Mouse (Mus musculus) midbrain, embryonic 13.5 days (tissue): ENCODE results near the gene Fstl3. TPM values are rescaled to one million over a fixed set of nuclear protein-coding genes. Genes with fewer than 3 reads are reported as not detected.

Experiments used
- ATAC-seq: fragments of 200-750 bp; cut with Nextera tagmentation; 2 replicates; pipeline ENCODE4 v1.8.0; 2017; ENCODE audit warnings: mild to moderate bottlenecking, moderate TSS enrichment, moderate library complexity
- H3K27ac ChIP-seq: fragments of 300-500 bp; sonication (generic); 2 replicates; pipeline ENCODE4 v1.5.1; 2015; ENCODE audit warnings: inconsistent platforms, mild to moderate bottlenecking, moderate library complexity
- H3K27me3 ChIP-seq: fragments of 300-500 bp; sonication (generic); 2 replicates; pipeline ENCODE4 v1.6.1; 2015; ENCODE audit warnings: mild to moderate bottlenecking, inconsistent platforms
- H3K36me3 ChIP-seq: fragments of 300-500 bp; sonication (generic); 2 replicates; pipeline ENCODE4 v1.6.1; 2015; ENCODE audit warnings: mild to moderate bottlenecking, inconsistent platforms
- H3K4me1 ChIP-seq: fragments of 300-500 bp; sonication (generic); replicated peaks from 2 replicates; pipeline ENCODE4 v1.6.1; 2015; ENCODE audit warnings: inconsistent platforms
- H3K4me2 ChIP-seq: fragments of 300-500 bp; sonication (generic); replicated peaks from 2 replicates; pipeline ENCODE4 v1.6.1; 2015; ENCODE audit warnings: moderate library complexity, mild to moderate bottlenecking, inconsistent platforms
- H3K4me3 ChIP-seq: fragments of 300-500 bp; sonication (generic); replicated peaks from 2 replicates; pipeline ENCODE4 v1.5.1; 2015; ENCODE audit warnings: mild to moderate bottlenecking, inconsistent platforms
- H3K9ac ChIP-seq: fragments of 300-500 bp; sonication (generic); replicated peaks from 2 replicates; pipeline ENCODE4 v1.6.1; 2015; ENCODE audit warnings: mild to moderate bottlenecking, inconsistent platforms
- H3K9me3 ChIP-seq: fragments of 300-500 bp; sonication (generic); 2 replicates; pipeline ENCODE4 v1.6.1; 2016; ENCODE audit warnings: mild to moderate bottlenecking, inconsistent platforms
- WGBS: fragments of 180-500 bp; shearing (Covaris S2); methylation state at CpG from one replicate; pipeline ENCODE4 v1.1.7; 2015; 5-methylcytosine and 5-hydroxymethylcytosine counted together
- polyA plus RNA-seq: library from polyadenylated mRNA; unstranded; fragments of >200 nt; fragmentation: Nextera tagmentation; extraction: Ambion mirVana; gene quantifications from 2 replicates; pipeline ENCODE4 v1.2.1, GENCODE M21; 2015

Gene Fstl3
- polyA plus RNA-seq, 1 experiment from 2014 or later: 1.1 TPM

DNA sequence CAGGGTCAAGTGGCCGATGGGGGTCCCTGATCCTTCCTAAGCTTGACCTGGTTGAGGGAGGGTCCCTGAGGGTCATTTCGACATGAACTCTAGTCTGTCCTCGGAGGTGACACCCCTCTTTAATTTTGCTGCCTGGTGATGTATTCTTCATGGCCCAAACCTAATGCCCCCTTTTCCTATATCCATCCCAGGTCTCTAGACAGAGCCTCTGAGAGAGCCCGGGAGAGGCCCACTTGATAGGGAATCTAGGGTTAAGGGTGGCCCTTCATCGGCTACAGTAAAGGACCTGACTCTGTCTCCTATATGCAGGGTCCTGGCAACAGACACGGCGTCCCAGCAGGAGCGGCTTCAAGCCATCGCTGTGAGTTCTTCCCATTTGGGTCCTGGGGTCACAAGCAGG is 29.3 kb downstream of the Fstl3 start:
- Histone ChIP-seq H3K9ac (no peak overlapping the region), H3K27ac (peak overlapping the region; percentile 40; the same call in 1 of the 2 replicates), H3K9me3 (no peaks in the 10 kb centered on the region), H3K4me3 (no peak overlapping the region), H3K36me3 (peaks cover 40% of the 10 kb centered on the region), H3K4me2 (no peak overlapping the region), H3K27me3 (no peaks in the 10 kb centered on the region), H3K4me1 (peaks cover 68% of the 10 kb centered on the region)
- ATAC-seq: no peak
- WGBS: 94% methylated on average over 9 of the region's 9 CpGs

DNA sequence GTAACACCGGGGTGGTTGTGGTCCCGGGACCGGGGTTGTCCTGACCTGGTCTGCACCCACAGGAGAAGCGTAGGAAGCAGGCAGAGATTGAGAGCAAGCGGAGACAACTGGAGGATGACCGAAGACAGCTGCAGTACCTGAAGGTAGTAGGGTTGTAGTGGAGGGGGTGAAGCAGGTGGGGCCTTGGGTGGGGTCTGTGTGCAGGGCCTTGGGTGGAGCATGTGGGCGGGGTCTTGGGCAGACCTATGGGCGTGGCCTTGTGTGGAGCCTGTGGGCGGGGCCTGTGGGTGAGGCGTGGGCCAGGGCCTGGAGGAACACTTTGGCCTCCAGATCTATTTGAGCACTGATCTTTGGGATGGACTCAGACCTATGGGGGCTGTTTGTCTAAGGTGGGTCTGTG is 29.9 kb downstream of the Fstl3 start:
- Histone ChIP-seq H3K9me3 (no peaks in the 10 kb centered on the region), H3K27ac (peak overlapping the region; percentile 70; the same call in 1 of the 2 replicates), H3K4me1 (peaks cover 62% of the 10 kb centered on the region), H3K9ac (no peak overlapping the region; the same call in 1 of the 2 replicates), H3K36me3 (peaks cover 46% of the 10 kb centered on the region), H3K4me3 (no peak overlapping the region), H3K27me3 (no peaks in the 10 kb centered on the region), H3K4me2 (no peak overlapping the region)
- 83% methylated on average over 10 of the region's 10 CpGs for WGBS
- ATAC-seq: no peak

DNA sequence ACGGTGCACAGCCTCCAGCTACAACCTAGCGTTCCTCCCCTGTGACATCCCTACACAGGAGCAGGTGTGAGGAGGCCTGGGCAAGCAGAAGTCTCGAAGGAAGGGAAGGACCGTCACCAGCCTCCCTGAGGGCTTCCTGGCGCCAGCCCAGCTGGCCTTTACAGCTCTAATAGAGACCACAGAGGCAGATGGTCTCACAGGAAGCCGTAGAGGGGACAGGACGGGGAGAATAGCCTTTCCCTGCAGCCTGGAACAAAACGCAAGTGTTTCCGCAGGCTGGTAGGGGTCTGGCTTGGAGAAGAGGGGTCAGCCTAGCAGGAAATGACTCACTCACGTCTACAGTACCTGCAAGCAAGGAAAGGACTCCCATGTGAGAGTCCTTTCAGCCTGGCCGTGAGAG is 30.8 kb downstream of the Fstl3 start:
- ATAC-seq: no peak
- H3K9ac ChIP-seq: peak overlapping the region; percentile 20; the same call in 1 of the 2 replicates
- peak overlapping the region; percentile 70 for H3K27ac ChIP-seq
- WGBS: 52% methylated on average over 11 of the region's 11 CpGs
- H3K36me3 ChIP-seq: peaks cover 51% of the 10 kb centered on the region
- no peaks in the 10 kb centered on the region for H3K27me3 ChIP-seq
- no peak overlapping the region for H3K4me3 ChIP-seq
- no peak overlapping the region for H3K4me2 ChIP-seq
- H3K4me1 ChIP-seq: peaks cover 53% of the 10 kb centered on the region
- H3K9me3 ChIP-seq: no peaks in the 10 kb centered on the region

- Histone ChIP-seq H3K27me3 (no peaks in the 10 kb centered on the region), H3K9ac (no peak overlapping the region), H3K4me3 (no peak overlapping the region), H3K9me3 (no peaks in the 10 kb centered on the region), H3K4me1 (peaks cover 44% of the 10 kb centered on the region), H3K36me3 (peaks cover 51% of the 10 kb centered on the region), H3K27ac (0 out of 2 replicates have a peak overlapping the region, but pooled peaks have one; percentile 70), H3K4me2 (no peak overlapping the region)
- 88% methylated on average over 11 of the region's 11 CpGs for WGBS
- no peak for ATAC-seq
Measured at GRCm38 (mm10) chr10:79808728-79809127, 31.7 kb downstream of the Fstl3 start.

DNA sequence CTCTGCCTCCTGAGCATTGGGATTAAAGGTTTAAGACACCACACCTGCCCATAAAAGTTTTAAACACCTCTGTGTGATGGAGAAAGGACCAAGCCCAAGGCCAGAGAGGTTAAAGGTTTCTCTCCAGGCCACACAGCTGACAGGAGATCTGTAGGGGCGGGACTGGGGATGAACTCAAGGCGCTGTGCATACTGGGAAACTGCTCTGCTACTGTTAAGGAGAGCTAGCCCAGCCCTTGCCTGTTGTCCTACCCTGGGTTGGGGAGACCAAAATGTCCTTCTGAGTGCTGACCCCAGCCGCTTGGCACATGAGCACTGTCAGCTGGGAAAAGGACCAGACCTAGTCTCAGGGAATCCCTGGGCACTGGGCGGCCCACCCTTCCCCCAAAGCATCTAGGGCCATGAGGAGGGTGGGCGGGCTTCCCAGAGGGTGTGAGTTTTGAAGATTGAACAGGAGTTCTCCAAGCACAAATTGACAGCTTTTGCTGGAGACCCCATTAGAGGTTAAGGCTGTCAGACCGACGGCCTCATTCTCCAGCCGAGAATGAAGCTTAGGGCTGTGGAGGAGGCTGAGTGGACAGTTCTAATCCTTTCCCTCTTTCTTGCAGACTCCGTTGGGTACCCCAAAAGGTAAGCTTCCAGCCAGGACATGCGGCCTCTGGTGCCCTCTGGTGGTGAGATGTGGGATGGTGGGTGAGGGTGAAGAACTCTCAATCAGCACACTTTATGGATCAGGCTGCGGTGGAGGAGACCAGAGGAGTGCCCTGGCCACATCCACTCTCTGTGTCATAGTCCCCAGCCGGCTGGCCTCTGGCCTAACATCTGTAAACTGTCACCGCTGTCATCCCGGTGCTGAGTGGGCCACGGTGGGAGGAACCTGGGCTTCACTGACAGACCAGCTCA is 34.9 kb downstream of the Fstl3 start:
- no peaks in the 10 kb centered on the region for H3K9me3 ChIP-seq
- WGBS: 23% methylated on average over 15 of the region's 15 CpGs
- H3K36me3 ChIP-seq: peaks cover 74% of the 10 kb centered on the region
- peaks cover 16% of the 10 kb centered on the region for H3K4me1 ChIP-seq
- no peak overlapping the region for H3K9ac ChIP-seq
- H3K27me3 ChIP-seq: no peaks in the 10 kb centered on the region
- no peak overlapping the region for H3K4me2 ChIP-seq
- peak; percentile 53 for ATAC-seq
- peak overlapping the region; percentile 51 for H3K27ac ChIP-seq
- H3K4me3 ChIP-seq: no peak overlapping the region

DNA sequence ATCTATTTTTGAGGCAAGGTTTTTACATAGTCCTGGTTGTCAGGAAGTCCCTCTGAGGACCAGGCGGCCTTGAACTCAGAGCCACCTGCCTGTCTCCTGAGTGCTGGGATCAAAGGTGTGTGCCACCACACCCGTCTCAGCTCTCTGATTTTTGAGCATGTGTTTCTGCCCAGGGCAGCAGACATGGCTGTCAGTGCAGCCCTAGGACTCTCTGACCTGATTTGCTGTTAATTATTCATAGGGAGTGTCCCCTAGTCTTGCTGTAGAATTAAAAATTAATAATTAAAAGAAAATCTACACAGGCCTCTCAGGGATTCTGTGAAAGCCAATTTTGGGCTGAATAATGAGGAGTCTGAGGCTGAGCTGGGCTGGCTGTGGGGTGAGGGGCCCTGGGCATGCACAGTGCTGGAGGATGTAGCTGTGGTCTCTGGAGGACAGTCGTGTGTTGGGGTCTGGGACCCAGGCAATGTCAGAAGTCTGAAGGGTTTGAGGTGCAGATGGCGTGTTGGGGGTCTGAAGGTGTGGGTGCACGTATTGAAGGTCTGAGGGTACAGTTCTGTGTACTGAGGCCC is 37.3 kb downstream of the Fstl3 start:
- no peaks in the 10 kb centered on the region for H3K9me3 ChIP-seq
- WGBS: 83% methylated on average over 5 of the region's 5 CpGs
- 0 out of 2 replicates have a peak, but pooled peaks cover 9% of the 10 kb centered on the region for H3K4me1 ChIP-seq
- peaks cover 70% of the 10 kb centered on the region for H3K36me3 ChIP-seq
- H3K27ac ChIP-seq: peak overlapping the region; percentile 21; the same call in 1 of the 2 replicates
- no peak overlapping the region for H3K4me2 ChIP-seq
- no peak overlapping the region for H3K9ac ChIP-seq
- ATAC-seq: no peak
- H3K27me3 ChIP-seq: no peaks in the 10 kb centered on the region
- no peak overlapping the region for H3K4me3 ChIP-seq

DNA sequence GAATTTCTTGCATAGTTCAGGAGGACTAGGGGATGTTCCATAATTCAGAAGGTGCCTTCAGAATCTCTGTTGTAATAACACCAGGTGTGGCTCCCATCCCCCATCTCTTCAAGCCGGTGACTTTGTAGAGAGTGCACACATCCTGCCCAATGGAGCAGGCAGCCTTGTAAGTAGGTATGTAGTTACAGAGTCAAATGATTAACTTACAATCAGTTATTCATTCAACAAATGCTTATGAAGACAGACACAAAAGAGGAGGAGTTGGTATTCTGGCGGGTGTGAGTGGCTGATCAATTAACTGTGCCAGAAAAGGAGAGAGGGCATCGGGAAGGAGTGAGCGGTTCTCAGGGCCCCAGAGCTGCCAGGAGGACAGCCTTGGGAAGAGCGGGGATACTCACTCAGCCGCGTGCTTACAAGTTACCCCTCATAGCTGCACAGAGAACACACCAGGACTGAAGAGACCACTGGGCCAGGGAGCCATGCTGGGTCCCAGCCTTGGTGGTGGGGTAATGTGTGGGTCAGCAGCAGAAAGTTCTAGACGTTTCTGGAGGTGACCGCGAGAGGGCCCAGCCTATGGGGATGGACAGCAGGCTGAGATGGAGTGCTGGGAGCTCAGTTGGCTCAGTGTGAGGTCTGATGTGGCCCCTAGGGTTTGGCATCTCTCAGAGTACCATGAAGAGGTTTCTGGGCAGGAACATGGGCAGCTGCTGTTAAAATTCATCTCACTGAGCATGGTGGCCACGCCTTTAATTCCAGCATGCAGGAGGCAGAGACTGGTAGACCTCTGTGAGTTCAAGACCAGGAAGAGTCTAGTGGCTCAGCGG is 38.8 kb downstream of the Fstl3 start:
- WGBS: 92% methylated on average over 12 of the region's 12 CpGs
- 0 out of 2 replicates have a peak overlapping the region, but pooled peaks have one; percentile 21 for H3K27ac ChIP-seq
- no peak for ATAC-seq
- 0 out of 2 replicates have a peak, but pooled peaks cover 9% of the 10 kb centered on the region for H3K4me1 ChIP-seq
- no peak overlapping the region for H3K4me2 ChIP-seq
- H3K36me3 ChIP-seq: peaks cover 74% of the 10 kb centered on the region
- H3K4me3 ChIP-seq: no peak overlapping the region
- H3K9ac ChIP-seq: no peak overlapping the region
- H3K27me3 ChIP-seq: no peaks in the 10 kb centered on the region
- no peaks in the 10 kb centered on the region for H3K9me3 ChIP-seq

GRCm38 (mm10) chr10:79817111-79817510 is 40.0 kb downstream of the Fstl3 start:
- Histone ChIP-seq H3K36me3 (peaks cover 73% of the 10 kb centered on the region), H3K9ac (no peak overlapping the region), H3K27me3 (no peaks in the 10 kb centered on the region), H3K9me3 (no peaks in the 10 kb centered on the region), H3K4me3 (no peak overlapping the region), H3K4me1 (peaks cover 14% of the 10 kb centered on the region), H3K4me2 (no peak overlapping the region), H3K27ac (no peak overlapping the region)
- ATAC-seq: no peak
- WGBS: 81% methylated on average over 2 of the region's 2 CpGs

- 63% methylated on average over 4 of the region's 4 CpGs for WGBS
- Histone ChIP-seq H3K9me3 (no peaks in the 10 kb centered on the region), H3K9ac (no peak overlapping the region; the same call in 1 of the 2 replicates), H3K36me3 (peaks cover 68% of the 10 kb centered on the region), H3K4me1 (peaks cover 19% of the 10 kb centered on the region), H3K4me2 (no peak overlapping the region), H3K4me3 (no peak overlapping the region), H3K27ac (no peak overlapping the region), H3K27me3 (no peaks in the 10 kb centered on the region)
- ATAC-seq: no peak
Measured at GRCm38 (mm10) chr10:79818225-79818624, 41.2 kb downstream of the Fstl3 start.

DNA sequence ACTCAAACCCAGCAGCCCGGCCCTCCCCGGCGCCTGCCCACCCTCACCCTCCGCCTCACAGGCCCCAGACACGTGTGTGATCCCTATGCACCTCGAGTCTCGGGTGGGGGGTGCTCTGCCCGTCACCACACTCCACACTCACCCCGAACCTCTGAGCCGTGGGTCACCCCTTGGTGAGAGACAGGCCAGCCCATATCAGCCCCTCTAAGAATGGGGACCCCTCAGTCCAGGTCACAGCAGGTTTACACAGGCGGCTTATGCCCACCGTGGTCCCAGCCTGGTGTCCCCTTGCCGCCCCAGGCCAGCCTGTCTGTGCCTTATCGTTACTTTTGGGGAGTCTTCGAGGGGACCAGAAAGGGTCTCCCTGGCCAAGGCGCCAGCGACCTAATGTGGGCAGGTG is 42.5 kb downstream of the Fstl3 start:
- ATAC-seq: no peak
- Histone ChIP-seq H3K4me1 (peaks cover 16% of the 10 kb centered on the region), H3K4me3 (no peak overlapping the region), H3K9ac (no peak overlapping the region), H3K27ac (no peak overlapping the region), H3K27me3 (no peaks in the 10 kb centered on the region), H3K36me3 (peaks cover 68% of the 10 kb centered on the region), H3K4me2 (no peak overlapping the region), H3K9me3 (no peaks in the 10 kb centered on the region)
- WGBS: 93% methylated on average over 17 of the region's 17 CpGs

- no peaks in the 10 kb centered on the region for H3K27me3 ChIP-seq
- no peaks in the 10 kb centered on the region for H3K9me3 ChIP-seq
- H3K4me3 ChIP-seq: no peak overlapping the region
- peaks cover 14% of the 10 kb centered on the region for H3K4me1 ChIP-seq
- peaks cover 62% of the 10 kb centered on the region for H3K36me3 ChIP-seq
- 89% methylated on average over 8 of the region's 8 CpGs for WGBS
- no peak overlapping the region for H3K9ac ChIP-seq
- no peak overlapping the region for H3K27ac ChIP-seq
- H3K4me2 ChIP-seq: no peak overlapping the region
- ATAC-seq: no peak
Measured at GRCm38 (mm10) chr10:79820277-79820676, 43.2 kb downstream of the Fstl3 start.
